Mouse (Mus musculus): ENCODE measurements around the gene Cd48.

Cd48 gene

DNA sequence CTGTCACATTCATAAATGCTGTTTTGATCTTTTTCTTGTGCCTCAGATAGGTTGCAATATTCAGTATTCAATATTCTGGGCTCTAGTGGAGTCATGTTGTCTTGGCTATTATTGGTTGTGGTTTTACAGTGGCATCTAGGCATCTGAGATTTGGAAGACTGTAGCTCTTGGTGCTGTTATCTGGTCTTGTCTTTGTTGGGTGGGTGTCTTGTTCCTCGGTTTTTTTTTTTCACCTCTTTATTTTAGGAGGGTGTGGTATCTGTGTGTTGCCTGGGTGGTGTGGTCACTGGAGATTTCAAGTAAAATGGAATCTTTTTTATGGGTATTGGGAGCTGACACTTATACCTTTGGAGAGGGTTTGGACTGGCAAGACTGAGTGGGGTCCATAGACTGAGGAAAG is 12.1 kb downstream of the Cd48 start:
- DNase-seq (ENCODE audit: low spot score in 2 of 2): no peak

DNA sequence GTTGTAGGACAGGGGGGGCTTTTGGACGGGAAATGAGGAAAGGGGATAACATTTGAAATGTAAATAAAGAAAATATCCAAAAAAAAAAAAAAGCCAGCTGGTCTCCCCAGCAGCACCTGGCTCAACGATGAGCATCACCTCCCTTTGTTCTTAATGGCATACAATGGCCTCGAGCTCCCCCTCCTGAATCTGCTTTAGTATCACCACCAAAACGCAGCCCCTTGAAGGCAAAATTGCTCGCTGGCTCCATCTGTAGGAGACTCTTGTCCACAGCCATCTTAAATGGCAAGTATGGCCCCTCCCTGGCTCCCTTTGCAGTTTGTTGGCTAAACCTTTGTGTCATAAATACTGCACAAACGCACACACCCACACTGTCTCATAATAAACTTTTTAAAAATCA is 17.2 kb downstream of the Cd48 start:
- DNase-seq (ENCODE audit: low spot score in 2 of 2): peak; percentile 9 to 19

DNA sequence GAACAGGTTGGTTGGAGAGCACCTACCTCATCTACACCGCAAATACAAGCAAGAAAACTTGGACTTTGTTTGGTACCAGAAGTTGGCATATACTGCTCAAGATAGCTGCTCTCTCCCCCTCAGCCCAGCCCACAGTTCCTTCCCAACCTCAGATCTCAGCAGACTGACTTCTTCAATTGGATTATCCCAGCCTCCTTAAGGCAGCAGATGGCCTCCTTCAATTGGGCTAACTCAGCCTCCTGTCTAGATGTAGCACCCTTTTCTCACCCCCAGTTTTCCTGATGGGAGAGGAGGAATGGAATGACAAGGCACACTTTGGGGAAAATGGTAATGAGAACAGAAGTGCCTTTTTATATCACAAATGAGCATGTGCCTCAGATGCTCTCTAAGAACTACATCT is 31.9 kb downstream of the Cd48 start:
- peak; percentile 25 to 28 for DNase-seq (ENCODE audit: low spot score in 2 of 2)

DNA sequence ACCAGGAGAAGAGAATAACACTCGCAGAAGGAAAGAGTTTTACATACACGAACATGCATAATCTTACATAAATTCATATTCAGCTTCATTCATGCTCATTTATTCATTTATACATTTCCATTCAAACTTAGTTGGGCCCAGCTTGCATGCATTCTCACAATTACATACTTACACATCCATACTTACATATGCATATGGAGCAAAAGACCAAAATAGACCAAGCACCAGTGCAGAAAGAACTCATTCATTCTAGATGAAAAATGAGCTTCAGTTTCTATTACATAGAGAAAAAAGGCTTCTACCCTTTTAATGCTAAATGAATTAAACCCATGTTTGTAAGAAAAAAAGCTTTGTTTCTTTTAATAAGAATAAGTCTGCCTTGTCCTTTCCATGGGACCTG is 33.6 kb downstream of the Cd48 start:
- no peak for DNase-seq (ENCODE audit: low spot score in 2 of 2)

DNA sequence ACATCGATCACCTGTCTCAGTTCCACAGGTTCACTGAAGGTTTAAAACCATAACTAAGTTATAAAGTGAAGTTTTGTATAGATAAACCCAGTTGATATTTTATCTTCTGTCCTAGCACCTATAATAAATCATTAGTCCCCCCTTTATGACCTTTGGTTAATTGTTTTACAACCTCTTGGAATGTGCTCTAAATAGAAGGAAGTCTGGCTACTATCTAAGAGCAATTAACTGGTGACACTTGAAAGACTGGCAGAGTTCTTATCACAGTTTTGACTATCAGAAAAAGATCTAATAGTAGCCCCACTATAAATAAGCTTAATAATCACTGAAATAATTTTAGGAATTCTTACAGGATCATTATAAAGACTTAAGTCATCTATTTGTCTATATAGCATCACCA is 34.4 kb downstream of the Cd48 start:
- no peak for DNase-seq (ENCODE audit: low spot score in 2 of 2)

DNA sequence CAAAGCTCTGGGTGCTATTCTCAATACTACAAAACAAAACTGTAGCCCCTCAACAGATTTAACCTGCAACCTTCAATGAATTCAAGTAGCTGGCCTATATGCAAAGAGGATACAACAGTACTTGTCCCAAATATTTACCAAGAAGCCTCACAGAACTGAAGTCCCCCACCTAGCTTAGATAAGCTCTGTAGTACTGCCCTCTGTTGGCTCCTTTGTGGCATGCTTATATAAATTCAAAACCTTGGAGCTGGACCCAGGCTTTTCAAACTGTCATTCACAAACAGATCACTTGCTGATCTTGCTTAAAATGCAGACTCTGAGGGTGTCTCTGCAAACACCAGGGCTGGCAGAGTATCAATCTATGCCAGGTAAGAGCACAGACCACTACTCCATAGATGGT is 49.4 kb downstream of the Cd48 start:
- no peak for DNase-seq (ENCODE audit: low spot score in 2 of 2)

DNA sequence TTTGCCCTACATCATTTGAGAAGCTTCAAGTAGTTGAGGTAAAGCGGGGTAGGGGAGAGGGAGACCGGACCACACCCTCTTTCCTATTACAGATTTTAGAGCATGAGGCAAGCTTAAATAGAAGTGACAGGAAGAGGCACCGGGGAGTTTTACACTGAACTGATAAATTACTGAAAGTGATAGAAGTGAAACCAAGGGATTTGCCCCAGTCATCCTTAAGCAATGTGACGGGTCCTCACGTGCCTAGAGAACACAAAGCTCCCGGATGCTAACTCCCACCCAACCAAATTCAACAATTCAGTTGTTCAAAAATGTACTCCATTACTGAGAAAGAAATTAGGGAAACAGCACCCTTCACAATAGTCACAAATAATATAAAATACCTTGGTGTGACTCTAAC is 53.1 kb downstream of the Cd48 start:
- no peak for DNase-seq (ENCODE audit: low spot score in 2 of 2)

DNA sequence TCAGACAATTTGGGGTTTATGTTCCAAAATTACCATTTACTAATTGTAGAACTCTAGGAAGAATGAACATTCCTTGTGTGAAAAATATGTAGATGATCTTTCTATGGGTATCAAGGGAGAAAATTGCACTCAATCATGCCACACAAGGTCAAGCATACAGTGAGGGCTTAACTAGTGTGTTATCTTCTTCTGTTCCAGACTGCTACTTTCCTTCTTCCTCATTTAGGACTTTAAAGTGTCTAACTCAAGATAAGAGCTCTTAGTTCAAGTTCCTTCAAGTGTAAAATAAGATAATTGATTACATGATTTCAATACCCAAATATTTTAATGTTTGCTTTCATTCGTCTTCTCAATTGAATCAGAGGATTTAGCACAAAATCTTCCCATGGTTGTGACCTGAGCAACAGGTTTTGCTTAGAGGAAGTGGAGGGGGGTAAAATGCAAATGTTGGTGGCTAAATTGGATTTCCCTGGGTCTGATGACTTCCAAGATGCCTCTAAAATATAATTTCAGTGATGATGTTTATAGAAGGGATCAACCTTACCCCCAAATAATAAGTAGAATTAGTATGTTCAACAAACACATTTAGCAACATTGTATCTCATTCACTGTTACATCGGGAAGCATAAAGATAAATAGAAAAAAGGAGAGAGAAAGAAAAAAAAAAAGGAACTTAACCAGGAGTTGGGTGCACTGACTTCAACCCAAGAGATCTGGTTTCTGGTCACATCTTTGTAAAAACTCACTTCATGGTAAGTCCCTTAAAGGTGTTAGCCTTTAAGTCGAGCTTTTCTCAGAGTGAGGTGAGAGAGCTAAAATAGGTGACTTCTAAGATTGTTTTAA is 66.5 kb downstream of the Cd48 start:
- no peak for DNase-seq (ENCODE audit: low spot score in 2 of 2)

Measured in right cerebral cortex, adult 2 months (tissue).